Mouse (Mus musculus) adipocyte (in vitro differentiated cells): Measurements from ENCODE around the gene Prkar2a.

Source experiments
- DNase-seq: peaks from one replicate; pipeline ENCODE4 v3.0.0-alpha.2; 2016; ENCODE audit warnings: low spot score

The Prkar2a gene

GRCm38 (mm10) chr9:108752142-108752920 is 63.2 kb downstream of the Prkar2a start:
- no peak for DNase-seq

DNA sequence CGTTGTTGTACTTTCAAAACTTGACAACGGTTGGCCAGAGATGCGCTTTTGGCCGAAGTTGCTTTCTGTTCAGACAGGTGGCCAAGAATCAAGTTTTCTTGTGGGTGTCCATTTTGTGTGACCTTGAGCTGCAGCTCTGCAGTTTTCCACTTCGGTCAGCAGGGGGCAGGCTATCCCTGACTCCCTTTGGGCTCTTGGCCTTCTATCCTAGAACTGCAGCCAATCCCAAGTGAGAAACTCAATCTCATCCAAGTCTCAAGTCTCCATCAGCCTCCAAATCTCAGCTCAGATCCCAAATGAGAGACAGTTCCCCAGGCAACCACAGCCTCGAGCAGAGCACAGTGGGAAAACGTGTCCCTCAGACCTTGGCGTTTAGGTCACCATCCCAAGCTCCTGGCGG is 64.2 kb downstream of the Prkar2a start:
- peak; percentile 88 for DNase-seq

- no peak for DNase-seq
Observed at GRCm38 (mm10) chr9:108753976-108754375, 64.9 kb downstream of the Prkar2a start.

DNA sequence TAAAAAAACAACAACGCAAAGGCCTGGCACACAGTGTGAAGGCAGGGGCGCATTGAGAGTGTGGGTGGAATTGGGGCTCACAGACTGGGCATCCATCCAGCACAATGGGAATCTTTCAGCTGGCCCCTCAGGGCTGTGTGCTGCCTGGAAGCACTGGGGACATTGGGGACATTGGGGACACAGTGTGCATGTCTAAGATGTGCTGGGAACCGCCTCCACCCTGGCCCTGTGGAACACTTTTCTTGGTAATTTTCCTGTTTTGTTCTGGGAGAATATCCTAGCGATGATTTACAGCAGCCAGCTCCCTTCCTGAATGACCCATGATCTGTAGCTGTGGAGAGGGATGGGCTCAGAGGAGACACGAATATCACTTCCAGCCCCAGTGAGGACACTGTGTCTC is 65.3 kb downstream of the Prkar2a start:
- DNase-seq: no peak

GRCm38 (mm10) chr9:108757406-108757805 is 68.3 kb downstream of the Prkar2a start:
- DNase-seq: no peak

- no peak for DNase-seq
Observed at GRCm38 (mm10) chr9:108759121-108759520, 70.0 kb downstream of the Prkar2a start.

- DNase-seq: peak; percentile 36
Observed at GRCm38 (mm10) chr9:108759805-108760204, 70.7 kb downstream of the Prkar2a start.

- DNase-seq: no peak
Observed at GRCm38 (mm10) chr9:108761561-108761960, 72.4 kb downstream of the Prkar2a start.

GRCm38 (mm10) chr9:108764971-108765370 is 75.9 kb downstream of the Prkar2a start:
- DNase-seq: no peak

DNA sequence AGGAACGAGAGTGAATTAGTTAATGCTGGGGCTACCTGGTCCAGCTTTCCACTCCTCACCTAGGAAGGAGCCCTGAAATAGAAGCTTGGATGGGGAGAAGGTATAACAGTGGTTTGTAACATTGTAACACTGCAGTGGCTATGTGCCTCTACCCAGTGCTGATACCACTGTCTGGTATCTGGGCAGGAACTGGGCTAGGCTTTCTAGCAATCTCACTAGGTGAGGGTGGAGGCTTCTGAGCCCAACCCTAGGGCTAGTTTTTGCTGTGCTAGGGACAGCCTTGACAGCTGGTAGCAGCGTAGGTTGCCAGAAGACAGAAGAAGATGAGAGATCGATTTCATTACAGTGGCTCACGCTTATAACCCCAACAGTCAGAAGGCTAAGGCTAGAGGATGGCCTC is 87.5 kb downstream of the Prkar2a start:
- no peak for DNase-seq

DNA sequence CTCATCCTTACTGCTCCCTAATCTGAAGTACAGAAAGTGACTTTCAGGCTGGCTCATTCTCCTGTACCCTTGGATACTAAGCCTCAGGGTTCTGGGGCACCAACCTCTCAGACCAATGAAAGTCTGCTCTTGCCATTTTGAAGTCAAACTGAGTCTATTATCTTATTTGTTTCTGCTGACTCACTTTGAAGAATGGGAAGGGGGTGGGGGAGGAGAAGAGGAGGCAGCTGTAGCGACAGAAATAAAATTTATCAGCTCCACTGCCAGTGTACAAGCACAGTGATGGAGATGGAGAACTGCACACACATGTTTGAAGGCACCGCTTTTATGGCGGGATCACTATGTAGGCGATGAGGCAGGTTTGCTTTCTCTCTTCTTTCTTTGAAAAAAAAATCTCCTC is 88.2 kb downstream of the Prkar2a start:
- DNase-seq: no peak

- DNase-seq: no peak
Observed at GRCm38 (mm10) chr9:108780959-108781358, 91.8 kb downstream of the Prkar2a start.

GRCm38 (mm10) chr9:108781891-108782290 is 92.8 kb downstream of the Prkar2a start:
- DNase-seq: no peak

DNA sequence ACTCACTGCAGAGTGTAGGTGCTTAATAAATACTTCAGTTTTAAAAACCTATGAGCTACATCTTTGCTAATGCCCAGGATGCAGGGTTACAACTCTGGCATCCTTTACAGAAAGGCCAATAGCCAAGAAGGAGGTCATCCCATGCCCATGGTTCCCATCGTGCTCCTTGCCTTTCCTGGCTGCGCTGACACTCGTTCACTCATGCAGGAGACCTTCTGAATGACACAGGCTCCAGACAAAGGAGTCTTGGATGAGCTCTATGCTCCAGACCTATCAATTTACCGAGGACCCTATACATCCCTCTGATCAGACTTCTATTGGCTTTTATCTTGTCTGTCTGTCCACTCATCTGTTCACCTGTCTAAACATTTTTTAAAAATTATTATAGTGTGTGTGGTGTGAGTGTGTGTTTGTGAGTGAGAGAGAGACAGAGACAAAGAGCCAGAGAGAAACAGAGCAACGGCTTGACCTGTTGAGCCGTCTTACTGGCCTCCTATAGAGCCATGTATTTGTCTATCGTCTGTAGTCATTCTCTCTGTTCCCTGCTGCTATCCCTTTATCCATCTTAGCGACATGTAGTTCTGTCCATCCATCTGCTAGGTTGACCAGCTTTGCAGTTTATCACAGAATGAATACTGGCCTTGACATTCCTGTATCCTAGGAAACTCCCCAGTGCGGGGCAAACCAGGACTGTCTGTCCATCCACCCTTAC is 93.9 kb downstream of the Prkar2a start:
- DNase-seq: no peak

GRCm38 (mm10) chr9:108783548-108784463 is 94.7 kb downstream of the Prkar2a start, which contains the start of gene Ip6k2:
Gene Ip6k2, plus strand, starts transcription at chr9:108783796.
- DNase-seq: peak; percentile 93

- DNase-seq: no peak
Observed at GRCm38 (mm10) chr9:108785416-108785815, 96.3 kb downstream of the Prkar2a start.

DNA sequence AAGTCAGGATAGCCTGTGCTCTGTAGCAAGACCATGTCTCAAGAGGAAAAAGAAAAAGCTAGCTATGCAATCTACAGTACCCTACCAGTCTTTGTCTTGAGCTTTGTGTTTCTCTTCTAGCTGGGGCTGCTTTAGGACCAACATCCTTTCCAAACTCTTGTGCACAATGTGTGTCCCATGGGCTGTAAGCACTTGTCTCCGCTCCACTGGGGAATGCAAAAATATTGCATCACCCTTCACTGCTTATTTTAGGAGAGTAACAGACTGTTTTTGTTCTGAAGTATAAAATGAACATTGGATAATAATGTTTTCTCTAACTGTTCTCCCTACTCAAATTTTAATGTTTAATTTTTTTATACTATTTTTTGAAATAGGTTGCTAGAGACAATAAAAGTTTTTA is 97.4 kb downstream of the Prkar2a start:
- peak; percentile 37 for DNase-seq

DNA sequence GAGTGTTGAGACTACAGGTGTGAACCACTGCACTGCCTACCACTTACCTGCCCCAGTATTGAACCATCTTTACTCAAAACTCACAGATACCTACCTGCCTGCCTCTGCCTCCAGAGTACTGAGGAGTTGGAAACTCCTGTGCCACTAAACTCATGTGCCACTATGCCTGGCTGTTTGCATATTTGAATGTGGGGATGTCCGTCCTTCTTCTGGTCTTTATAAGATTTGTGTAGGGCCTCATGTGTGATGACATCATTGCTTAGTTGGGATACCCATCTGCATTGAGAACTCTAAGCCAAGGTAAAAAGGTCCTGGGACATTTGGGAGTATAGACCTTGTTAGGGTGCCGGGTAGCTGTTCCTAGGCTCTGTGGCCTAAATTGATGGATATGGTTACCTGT is 98.0 kb downstream of the Prkar2a start:
- DNase-seq: no peak

DNA sequence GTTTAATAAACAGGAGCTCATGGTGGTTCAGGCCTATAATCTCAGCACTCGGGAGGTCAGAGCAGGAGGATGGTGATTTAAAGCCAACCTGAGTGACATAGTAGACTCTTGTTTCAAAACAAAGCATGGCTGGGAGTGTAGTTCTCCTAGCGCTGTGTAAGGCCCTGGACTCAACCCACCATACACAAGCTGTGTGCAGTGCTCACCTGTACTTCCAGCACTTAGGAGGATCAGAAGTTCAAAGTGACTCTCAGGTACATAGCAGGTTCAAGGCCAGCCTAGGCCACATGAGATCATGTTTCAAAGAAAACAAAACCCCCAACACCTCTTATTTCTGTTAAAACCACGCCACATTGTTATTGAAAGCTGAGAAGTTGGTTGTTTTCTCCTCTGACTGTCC is 99.6 kb downstream of the Prkar2a start:
- DNase-seq: no peak

- DNase-seq: no peak
Observed at GRCm38 (mm10) chr9:108792307-108792706, 103.2 kb downstream of the Prkar2a start.

DNA sequence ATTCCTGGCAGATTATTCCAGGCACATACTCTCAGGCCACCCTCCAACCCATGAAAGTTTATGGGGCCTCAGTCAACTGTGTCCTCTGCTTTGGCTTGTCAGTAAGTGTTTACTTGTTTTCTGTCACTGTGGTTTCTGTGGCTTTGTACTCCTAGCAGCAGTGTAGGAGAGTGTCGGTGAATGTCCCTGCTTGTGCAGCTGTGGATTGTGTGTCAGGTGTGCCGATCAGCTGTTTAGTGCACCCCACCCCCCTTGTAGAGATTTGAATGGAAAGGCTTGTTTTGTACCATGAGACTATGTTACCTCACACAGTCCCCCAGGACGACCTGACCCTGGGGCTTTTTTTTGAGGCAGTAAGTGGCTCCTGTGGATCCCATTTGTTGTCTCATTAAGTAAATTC is 103.6 kb downstream of the Prkar2a start:
- DNase-seq: no peak

- no peak for DNase-seq
Observed at GRCm38 (mm10) chr9:108795281-108795680, 106.2 kb downstream of the Prkar2a start.
